In the genomic region with DNA sequence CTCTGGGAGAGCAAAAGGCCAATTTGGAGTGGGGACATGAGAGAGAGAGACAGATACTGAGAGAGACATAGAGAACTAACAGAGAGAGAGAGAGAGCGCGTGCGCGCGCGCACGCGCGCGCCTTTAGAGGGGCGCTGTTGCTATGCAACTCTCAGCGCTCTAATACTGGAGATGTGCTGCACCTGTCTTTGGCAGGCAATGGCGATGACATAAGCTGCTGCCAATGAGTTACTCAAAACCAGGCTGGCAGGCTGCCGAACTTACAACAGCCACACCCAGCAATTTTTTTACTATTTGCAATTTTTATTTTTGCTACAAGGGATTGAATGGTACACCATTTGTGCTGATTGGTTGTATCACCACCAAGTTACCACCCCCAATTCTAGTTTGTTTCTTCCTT, we compare ENCODE assay signal across 27 mouse cellular contexts. TPM values are rescaled to one million over a fixed set of nuclear protein-coding genes. Genes with fewer than 3 reads are reported as not detected.
A peak's percentile ranks its signal among the peaks of the same experiment; 100 is the strongest.
DNase-seq lines count a peak whose midpoint lies in the region; ATAC-seq and TF ChIP-seq lines count a peak whose summit lies in the region.
"Had no signal": no experiment of that assay in that cellular context is flagged by ENCODE, and none has a peak within 500 bp of the region (broad histone marks: within the 10 kb centered on the region; RNA-seq: fewer than 3 reads in every experiment).

No protein-coding gene starts in this region.

- no peaks in the 10 kb centered on the region for H3K27me3 ChIP-seq in midbrain, embryonic 14.5 days (ENCODE audit: control insufficient read depth, insufficient read depth, low read length)
- H3K27me3 ChIP-seq in midbrain, embryonic 13.5 days = no peaks in the 10 kb centered on the region
- H3K27me3 ChIP-seq: embryonic facial prominence, embryonic 15.5 days; limb, embryonic 15.5 days; liver, embryonic 15.5 days; lung, embryonic 15.5 days; Patski had no signal

- ATAC-seq in midbrain, embryonic 14.5 days (ENCODE audit: low FRiP score, low TSS enrichment) = no peak
- no peak for ATAC-seq in midbrain, embryonic 13.5 days
- ATAC-seq in cerebellum, adult (ENCODE audit: insufficient number of reproducible peaks, low FRiP score, low TSS enrichment) = no peak
- ATAC-seq: hindbrain, embryonic 16.5 days; intestine, embryonic 16.5 days; Patski had no signal

- no peaks in the 10 kb centered on the region for H3K4me1 ChIP-seq in midbrain, embryonic 14.5 days (ENCODE audit: control insufficient read depth, insufficient read depth, low read length)
- H3K4me1 ChIP-seq in midbrain, embryonic 13.5 days (replicated peaks) = no peaks in the 10 kb centered on the region
- H3K4me1 ChIP-seq: liver, embryonic 15.5 days had no signal

- no peak overlapping the region for H3K4me3 ChIP-seq in gastrocnemius, adult 2 months
- no peak overlapping the region for H3K4me3 ChIP-seq in midbrain, embryonic 14.5 days (replicated peaks; ENCODE audit: low read depth, low read length)
- no peak overlapping the region for H3K4me3 ChIP-seq in midbrain, embryonic 13.5 days (replicated peaks)
- H3K4me3 ChIP-seq: embryonic facial prominence, embryonic 15.5 days; heart, embryonic 10.5 days; limb, embryonic 15.5 days; liver, embryonic 15.5 days; lung, embryonic 15.5 days had no signal

- no peaks in the 10 kb centered on the region for H3K9me3 ChIP-seq in midbrain, embryonic 14.5 days (ENCODE audit: control insufficient read depth, low read length)
- no peaks in the 10 kb centered on the region for H3K9me3 ChIP-seq in midbrain, embryonic 13.5 days
- H3K9me3 ChIP-seq: embryonic facial prominence, embryonic 15.5 days; heart, embryonic 10.5 days; limb, embryonic 15.5 days; liver, embryonic 15.5 days; lung, embryonic 15.5 days had no signal

- H3K4me2 ChIP-seq in midbrain, embryonic 14.5 days (ENCODE audit: low read length) = no peak overlapping the region
- no peak overlapping the region for H3K4me2 ChIP-seq in midbrain, embryonic 13.5 days (replicated peaks)
- H3K4me2 ChIP-seq: embryonic facial prominence, embryonic 15.5 days; limb, embryonic 15.5 days; liver, embryonic 15.5 days; lung, embryonic 15.5 days had no signal

- 67% methylated on average over 14 of the region's 14 CpGs for WGBS in midbrain, embryonic 14.5 days
- WGBS in midbrain, embryonic 13.5 days = 75% methylated on average over 14 of the region's 14 CpGs

- no peak overlapping the region for H3K27ac ChIP-seq in gastrocnemius, adult 2 months
- H3K27ac ChIP-seq in midbrain, embryonic 14.5 days (replicated peaks; ENCODE audit: low read depth, low read length) = no peak overlapping the region
- no peak overlapping the region for H3K27ac ChIP-seq in midbrain, embryonic 13.5 days
- H3K27ac ChIP-seq: embryonic facial prominence, embryonic 15.5 days; heart, embryonic 10.5 days; limb, embryonic 15.5 days; liver, embryonic 15.5 days; lung, embryonic 15.5 days had no signal

- H3K9ac ChIP-seq in midbrain, embryonic 14.5 days (replicated peaks; ENCODE audit: low read length) = no peak overlapping the region
- no peak overlapping the region for H3K9ac ChIP-seq in midbrain, embryonic 13.5 days (replicated peaks)
- H3K9ac ChIP-seq: embryonic facial prominence, embryonic 15.5 days; limb, embryonic 15.5 days; liver, embryonic 15.5 days; lung, embryonic 15.5 days had no signal

- H3K36me3 ChIP-seq in midbrain, embryonic 14.5 days (ENCODE audit: control insufficient read depth, insufficient read depth, low read length) = no peaks in the 10 kb centered on the region
- no peaks in the 10 kb centered on the region for H3K36me3 ChIP-seq in midbrain, embryonic 13.5 days
- H3K36me3 ChIP-seq: embryonic facial prominence, embryonic 15.5 days; heart, embryonic 10.5 days; limb, embryonic 15.5 days; liver, embryonic 15.5 days; lung, embryonic 15.5 days had no signal

- TF ChIP-seq CTCF in gastrocnemius, adult 2 months (IDR thresholded peaks at IDR 0.05) = no peak

- DNase-seq in gastrocnemius, adult 2 months = peak; percentile 25
- DNase-seq in gastrocnemius, postnatal 4 days (ENCODE audit: low spot score in 2 of 2) = no peak
- peak; percentile 42 for DNase-seq in midbrain, embryonic 14.5 days
- peak; percentile 22 for DNase-seq in adipocyte (ENCODE audit: low spot score)
- DNase-seq in right cerebral cortex, postnatal 25 days = peak; percentile 31
- DNase-seq: adrenal gland, adult 2 months; cerebellum, adult 8-10 months; cerebellum, postnatal 36 days; embryo, embryonic 11 days; kidney, adult 9 months; kidney, postnatal 14 days; left cerebral cortex, postnatal 4 days; lung, postnatal 36 days had no signal

- intact Hi-C loops in gastrocnemius, adult 2 months (cut with DNase I) = no loop called here

RNA-seq across cellular contexts. Expression of gene Fut2, which starts 1.6 kb away (rescaled TPM):
- under 1 TPM; 0.14 to 0.28 TPM for total RNA-seq in gastrocnemius, adult 2 months (2021)
- not detected for total RNA-seq in gastrocnemius, postnatal 4 days (2021)
- polyA plus RNA-seq in midbrain, embryonic 14.5 days (2014; fragmentation: Nextera tagmentation; extraction: Ambion mirVana) = 0.11 and 0.12 TPM in 2 replicates
- polyA plus RNA-seq in midbrain, embryonic 13.5 days (2015; fragmentation: Nextera tagmentation; extraction: Ambion mirVana) = 0.06 and 0.09 TPM in 2 replicates
- total RNA-seq: hematopoietic stem cell, adult 5-6 weeks; left cerebral cortex, postnatal 4 days; megakaryocyte-erythroid progenitor cell, adult 5-6 weeks had no signal
- polyA plus RNA-seq: adrenal gland, adult 2 months; liver, embryonic 15.5 days had no signal

RNA-seq across cellular contexts. Expression of gene Ntn5, which starts 16.1 kb away (rescaled TPM):
- total RNA-seq in gastrocnemius, adult 2 months (2021) = under 1 TPM; 0.20 to 0.50 TPM
- 1 to 10 TPM in 1 of 2 experiments, under 1 TPM in 1; 0.88 to 1.3 TPM for total RNA-seq in gastrocnemius, postnatal 4 days (2021)
- 0.30 TPM in 1 of 2 replicates, not detected in the other for polyA plus RNA-seq in midbrain, embryonic 14.5 days (2014; fragmentation: Nextera tagmentation; extraction: Ambion mirVana)
- 0.39 and 0.59 TPM in 2 replicates for polyA plus RNA-seq in midbrain, embryonic 13.5 days (2015; fragmentation: Nextera tagmentation; extraction: Ambion mirVana)
- total RNA-seq: granulocyte monocyte progenitor cell, adult 5-6 weeks; hematopoietic stem cell, adult 5-6 weeks; megakaryocyte-erythroid progenitor cell, adult 5-6 weeks; neutrophil, adult 5-6 weeks had no signal
- polyA plus RNA-seq: liver, embryonic 15.5 days had no signal

RNA-seq across cellular contexts. Expression of gene Sec1, which starts 26.4 kb away (rescaled TPM):
- total RNA-seq in gastrocnemius, adult 2 months (2021) = under 1 TPM in 1 of 2 experiments, not detected in 1; 0.25 TPM
- under 1 TPM; 0.23 to 0.39 TPM for total RNA-seq in gastrocnemius, postnatal 4 days (2021)
- polyA plus RNA-seq in midbrain, embryonic 14.5 days (2014; fragmentation: Nextera tagmentation; extraction: Ambion mirVana) = 0.21 TPM in 1 of 2 replicates, not detected in the other
- 0.17 and 0.31 TPM in 2 replicates for polyA plus RNA-seq in midbrain, embryonic 13.5 days (2015; fragmentation: Nextera tagmentation; extraction: Ambion mirVana)
- total RNA-seq: granulocyte monocyte progenitor cell, adult 5-6 weeks; hematopoietic stem cell, adult 5-6 weeks; megakaryocyte-erythroid progenitor cell, adult 5-6 weeks had no signal

RNA-seq across cellular contexts. Expression of gene Mamstr, which starts 28.0 kb away (rescaled TPM):
- 10 to 100 TPM; 18.7 to 44.9 TPM for total RNA-seq in gastrocnemius, adult 2 months (2021)
- total RNA-seq in gastrocnemius, postnatal 4 days (2021) = 100 to 1,000 TPM; 170 to 187 TPM
- 3.0 and 4.3 TPM in 2 replicates for polyA plus RNA-seq in midbrain, embryonic 14.5 days (2014; fragmentation: Nextera tagmentation; extraction: Ambion mirVana)
- 3.1 and 4.8 TPM in 2 replicates for polyA plus RNA-seq in midbrain, embryonic 13.5 days (2015; fragmentation: Nextera tagmentation; extraction: Ambion mirVana)
- total RNA-seq: hematopoietic stem cell, adult 5-6 weeks; megakaryocyte-erythroid progenitor cell, adult 5-6 weeks had no signal

RNA-seq across cellular contexts. Expression of gene Car11, which starts 31.9 kb away (rescaled TPM):
- total RNA-seq in gastrocnemius, adult 2 months (2021) = 10 to 100 TPM in 1 of 2 experiments, 1 to 10 TPM in 1; 7.7 to 16.4 TPM
- 1 to 10 TPM; 4.6 to 4.9 TPM for total RNA-seq in gastrocnemius, postnatal 4 days (2021)
- 28.1 and 49.1 TPM in 2 replicates for polyA plus RNA-seq in midbrain, embryonic 14.5 days (2014; fragmentation: Nextera tagmentation; extraction: Ambion mirVana)
- 35.9 and 40.0 TPM in 2 replicates for polyA plus RNA-seq in midbrain, embryonic 13.5 days (2015; fragmentation: Nextera tagmentation; extraction: Ambion mirVana)
- total RNA-seq: granulocyte monocyte progenitor cell, adult 5-6 weeks; megakaryocyte-erythroid progenitor cell, adult 5-6 weeks; neutrophil, adult 5-6 weeks had no signal

Comparison
In these comparisons a context has a peak if more than half of its experiments do, and no peak if none do; other contexts are left out.
1. DNase-seq: peak in gastrocnemius, adult 2 months (single experiment), midbrain, embryonic 14.5 days (single experiment), adipocyte (single experiment) and right cerebral cortex, postnatal 25 days (single experiment); none in gastrocnemius, postnatal 4 days (0 of 2).